Mouse (Mus musculus) yolk sac, embryonic 10.5 days (tissue): ENCODE data around the gene Trim69.

ENCODE experiments used
- DNase-seq: peaks from one replicate; pipeline ENCODE4 v3.0.0-alpha.2; 2017; ENCODE audit warnings: low spot score

Gene Trim69

GRCm38 (mm10) chr2:122160680-122161079, at the start of gene Trim69:
Trim69 (plus strand) TSS chr2:122160700.
- peak; percentile 62 for DNase-seq

- no peak for DNase-seq
Measured at GRCm38 (mm10) chr2:122116888-122117287, 43.6 kb upstream of the Trim69 start.

- DNase-seq: peak; percentile 98
Measured at GRCm38 (mm10) chr2:122117961-122118958, 42.2 kb upstream of the Trim69 start, which contains the start of gene Spg11. Spg11 (minus strand) TSS chr2:122118386.

GRCm38 (mm10) chr2:122125680-122126572, 34.6 kb upstream of the Trim69 start:
- DNase-seq: peak; percentile 82

- no peak for DNase-seq
Measured at GRCm38 (mm10) chr2:122126765-122127347, 33.6 kb upstream of the Trim69 start.

GRCm38 (mm10) chr2:122127635-122128034, 32.9 kb upstream of the Trim69 start:
- peak; percentile 38 for DNase-seq

- no peak for DNase-seq
Measured at GRCm38 (mm10) chr2:122132078-122132477, 28.4 kb upstream of the Trim69 start.

GRCm38 (mm10) chr2:122132618-122133017, 27.9 kb upstream of the Trim69 start:
- no peak for DNase-seq

- DNase-seq: peak; percentile 58
Measured at GRCm38 (mm10) chr2:122137839-122138465, 22.5 kb upstream of the Trim69 start.

- DNase-seq: peak; percentile 55
Measured at GRCm38 (mm10) chr2:122140815-122141214, 19.7 kb upstream of the Trim69 start.

- DNase-seq: peak; percentile 71
Measured at GRCm38 (mm10) chr2:122141332-122141967, 19.1 kb upstream of the Trim69 start.

GRCm38 (mm10) chr2:122143111-122143510, 17.4 kb upstream of the Trim69 start:
- DNase-seq: no peak

- DNase-seq: no peak
Measured at GRCm38 (mm10) chr2:122145756-122146155, 14.7 kb upstream of the Trim69 start.

GRCm38 (mm10) chr2:122146687-122147086, 13.8 kb upstream of the Trim69 start:
- no peak for DNase-seq

GRCm38 (mm10) chr2:122147508-122148241, 12.8 kb upstream of the Trim69 start, which contains the start of gene B2m:
B2m (plus strand) TSS chr2:122147686.
- DNase-seq: peak; percentile 90

- DNase-seq: no peak
Measured at GRCm38 (mm10) chr2:122148242-122148917, 12.1 kb upstream of the Trim69 start.

GRCm38 (mm10) chr2:122149316-122149715, 11.2 kb upstream of the Trim69 start:
- no peak for DNase-seq

- DNase-seq: no peak
Measured at GRCm38 (mm10) chr2:122149716-122150115, 10.8 kb upstream of the Trim69 start.

- no peak for DNase-seq
Measured at GRCm38 (mm10) chr2:122151221-122151620, 9.3 kb upstream of the Trim69 start.

GRCm38 (mm10) chr2:122152850-122153249, 7.7 kb upstream of the Trim69 start:
- no peak for DNase-seq
